Mouse (Mus musculus) 3T3-L1 (cell line): ENCODE data around the gene Gzmm.

Source experiments
- DNase-seq: peaks from one replicate; pipeline ENCODE4 v3.0.0-alpha.2; 2015; ENCODE audit warnings: low read depth, low spot score

The Gzmm gene

DNA sequence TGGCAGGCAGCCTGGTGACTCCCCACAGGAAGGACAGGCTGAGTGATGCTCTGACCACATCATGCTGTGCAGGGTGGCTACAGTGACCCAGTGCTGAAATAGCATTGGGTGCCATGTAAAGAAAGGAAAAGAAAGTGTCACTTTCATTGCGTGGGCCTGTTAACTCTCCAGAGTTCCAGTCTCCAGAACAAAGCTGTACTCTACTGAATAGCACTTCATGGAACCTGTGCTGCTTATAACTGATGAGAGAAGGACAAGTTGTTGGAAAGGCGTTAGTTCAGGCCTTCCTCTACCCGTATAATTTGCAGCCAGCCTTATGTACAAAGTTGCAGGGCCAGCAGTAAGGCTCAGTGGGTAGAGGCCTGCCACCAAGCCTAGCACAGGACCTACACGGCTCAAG is at the start of gene Gzmm:
Gene Gzmm, plus strand, starts transcription at position 301 of the 400 bp plus-strand sequence.
- no peak for DNase-seq

DNA sequence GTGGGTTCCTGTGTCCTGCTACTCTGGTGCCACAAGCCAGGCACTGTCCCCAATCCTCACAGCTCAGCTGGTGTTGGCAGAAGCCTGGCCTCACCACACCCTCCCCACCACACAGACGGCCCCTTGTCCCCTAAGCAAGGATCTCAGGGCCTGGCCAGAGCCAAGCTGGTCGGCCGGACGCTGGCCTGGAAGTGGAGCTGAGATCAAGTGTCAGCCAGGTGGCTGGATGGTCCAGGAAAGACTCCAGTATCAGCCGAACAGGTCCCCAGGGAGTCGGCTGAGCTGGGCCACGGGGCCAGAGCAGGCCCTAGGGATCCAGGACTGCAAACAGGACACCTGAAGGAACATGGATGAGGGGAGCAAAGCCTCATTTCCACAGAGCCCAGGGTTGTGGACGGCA is 43.1 kb upstream of the Gzmm start, which contains the start of gene Odf3l2:
Gene Odf3l2, minus strand, starts transcription at position 28 of the 400 bp plus-strand sequence.
- no peak for DNase-seq

DNA sequence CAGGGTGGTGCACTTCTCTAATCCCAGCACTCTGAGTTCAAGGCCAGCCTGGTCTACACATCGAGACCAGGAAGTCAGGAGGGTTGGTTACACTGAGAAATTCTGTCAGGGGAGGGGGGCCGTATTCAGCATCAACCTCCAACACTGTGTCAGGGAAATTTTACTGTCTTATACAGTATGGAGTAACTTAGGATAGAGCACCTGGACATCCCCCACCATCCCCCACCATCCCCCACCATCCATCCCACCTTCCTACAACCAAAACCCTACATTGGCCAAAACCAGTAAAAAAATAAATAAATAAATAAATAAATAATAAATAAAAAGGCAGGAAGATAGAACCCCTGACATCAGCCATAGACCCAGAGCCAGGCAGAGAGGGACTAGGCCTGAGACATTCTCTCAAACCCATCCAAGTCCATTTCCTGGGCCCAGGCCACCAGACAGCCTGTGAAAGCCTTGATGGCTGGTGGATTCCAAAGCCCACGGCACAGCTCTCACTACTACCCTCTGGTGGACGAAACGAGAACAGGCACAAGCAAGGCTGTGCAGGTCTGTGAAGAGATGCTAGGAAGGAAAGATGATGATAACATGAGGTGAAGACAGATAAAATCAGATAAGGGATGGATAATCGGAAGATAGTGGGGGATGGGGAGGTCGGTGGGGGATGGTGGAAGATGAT is 39.6 kb upstream of the Gzmm start:
- DNase-seq = peak; percentile 87

DNA sequence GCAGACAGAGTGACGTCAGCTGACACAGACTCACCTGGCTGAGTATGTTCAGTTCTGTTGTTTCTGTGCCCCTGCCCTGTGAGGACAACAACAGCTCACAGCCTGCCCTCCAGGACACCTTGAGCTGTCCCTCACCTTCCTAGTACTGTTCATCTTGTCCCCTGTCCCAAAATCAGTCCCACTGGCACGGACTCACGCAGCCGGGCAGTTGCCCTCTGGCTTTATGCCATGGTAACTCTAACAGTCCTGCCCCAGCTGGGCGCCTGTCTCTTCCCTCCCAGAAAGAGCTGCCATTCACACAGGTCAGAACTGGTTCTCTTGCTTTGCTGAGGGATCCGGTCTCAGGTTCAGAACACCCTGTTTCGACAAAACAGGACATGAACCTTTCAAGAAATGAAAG is 36.0 kb upstream of the Gzmm start:
- no peak for DNase-seq

DNA sequence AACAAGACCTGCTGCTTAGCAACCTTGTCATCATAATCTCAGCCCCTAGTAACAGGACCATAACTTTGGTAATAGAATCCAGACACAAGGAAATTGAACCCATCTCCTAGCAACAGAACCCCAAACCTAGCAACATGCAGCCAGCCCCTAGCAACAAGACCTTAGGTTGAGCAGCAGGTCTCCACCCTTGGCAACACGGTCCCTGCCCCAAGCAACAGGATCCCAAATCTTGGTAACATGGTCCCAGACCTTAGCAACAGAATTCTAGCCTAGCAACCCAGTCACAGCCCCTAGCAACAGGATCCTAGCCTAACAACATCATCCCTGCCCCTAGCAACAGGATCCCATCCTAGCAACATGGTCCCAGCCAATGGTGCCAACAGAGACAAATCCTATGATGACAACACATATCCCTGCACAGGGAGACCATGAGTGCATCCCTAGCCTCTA is 33.8 kb upstream of the Gzmm start:
- no peak for DNase-seq

DNA sequence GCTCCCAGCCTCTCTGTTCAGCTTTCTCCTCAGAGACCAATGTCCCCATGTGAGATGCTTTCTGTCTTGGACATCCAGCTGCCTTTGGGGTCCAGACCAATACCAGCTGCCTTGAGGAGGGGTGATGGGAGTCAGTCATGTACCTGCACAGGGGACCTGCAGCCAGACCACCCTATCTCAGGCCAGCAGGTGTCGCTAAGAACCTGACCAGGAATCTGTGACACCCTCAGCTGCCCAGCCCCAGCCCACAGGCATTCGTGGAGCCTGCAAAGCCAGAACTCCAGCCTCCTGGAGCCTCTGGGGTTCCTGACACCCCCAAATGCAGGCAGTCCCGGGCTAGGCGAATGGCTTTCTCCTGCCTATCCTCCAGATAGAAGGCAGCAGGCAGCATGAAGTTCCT is 30.0 kb upstream of the Gzmm start:
- DNase-seq = no peak

DNA sequence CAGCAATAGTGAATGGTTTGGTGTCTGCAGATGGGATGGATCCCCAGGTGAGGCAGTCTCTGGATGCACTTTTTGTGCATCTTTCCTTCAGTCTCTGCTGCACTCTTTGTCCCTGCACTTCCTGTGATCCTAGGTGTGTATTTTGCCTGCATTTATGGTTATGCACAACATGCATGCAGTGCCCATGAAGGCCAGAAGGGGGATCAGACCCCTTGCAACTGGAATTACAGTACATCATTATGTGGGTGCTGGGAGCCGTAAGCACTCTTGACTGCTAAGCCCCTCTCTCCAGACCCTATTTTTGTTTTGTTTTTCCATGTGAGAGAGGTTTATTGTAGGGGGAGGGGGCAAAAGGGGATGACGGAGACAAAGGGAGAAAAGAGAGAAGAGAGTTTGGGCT is 28.5 kb upstream of the Gzmm start:
- peak; percentile 37 for DNase-seq

DNA sequence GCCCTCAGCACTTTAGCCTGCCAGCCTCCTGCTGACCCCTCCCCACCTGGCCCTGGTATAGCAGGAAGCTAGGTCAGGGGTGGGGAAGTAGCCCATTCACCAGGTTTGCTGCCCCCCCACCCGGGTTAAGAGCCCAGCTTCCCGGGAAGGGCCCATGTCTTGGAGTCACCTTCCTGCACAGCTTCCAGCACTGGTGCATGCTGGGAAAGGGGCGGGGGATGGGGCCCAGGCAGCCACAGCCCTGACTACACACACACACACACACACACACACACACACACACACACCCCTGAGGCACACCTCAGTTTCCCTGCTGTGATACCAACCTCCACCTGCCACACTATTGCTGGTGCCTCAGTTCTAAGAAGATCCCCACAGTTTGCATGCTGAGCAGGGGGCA is 27.0 kb upstream of the Gzmm start:
- no peak for DNase-seq

DNA sequence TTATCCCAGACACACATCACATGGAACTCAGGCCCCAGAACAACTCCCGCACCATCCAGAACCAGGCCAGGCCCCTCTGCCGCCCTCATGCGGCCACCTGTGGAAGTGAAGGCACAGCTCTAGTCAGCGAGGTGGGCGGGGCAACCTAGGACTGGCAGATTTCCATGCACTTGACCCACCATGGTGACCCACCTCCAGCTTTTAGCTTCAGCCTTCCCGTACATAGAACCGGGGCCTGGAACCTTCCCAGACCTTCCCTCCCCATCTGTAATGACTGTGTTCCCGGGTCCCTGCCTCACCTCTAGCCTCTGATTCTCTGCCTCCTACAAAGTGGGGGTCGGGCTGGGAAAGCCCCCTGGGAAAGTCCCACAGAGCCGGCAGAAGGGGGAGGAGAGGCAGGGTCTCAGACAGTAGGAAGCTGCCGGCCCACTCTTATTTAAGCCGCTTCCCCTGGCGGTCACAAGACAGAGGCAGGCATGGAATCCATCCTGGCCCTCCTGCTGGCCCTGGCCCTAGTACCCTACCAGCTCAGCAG is 24.6 kb upstream of the Gzmm start, which contains the start of gene Madcam1:
Gene Madcam1, plus strand, starts transcription at position 429 of the 535 bp plus-strand sequence.
- peak; percentile 66 for DNase-seq

DNA sequence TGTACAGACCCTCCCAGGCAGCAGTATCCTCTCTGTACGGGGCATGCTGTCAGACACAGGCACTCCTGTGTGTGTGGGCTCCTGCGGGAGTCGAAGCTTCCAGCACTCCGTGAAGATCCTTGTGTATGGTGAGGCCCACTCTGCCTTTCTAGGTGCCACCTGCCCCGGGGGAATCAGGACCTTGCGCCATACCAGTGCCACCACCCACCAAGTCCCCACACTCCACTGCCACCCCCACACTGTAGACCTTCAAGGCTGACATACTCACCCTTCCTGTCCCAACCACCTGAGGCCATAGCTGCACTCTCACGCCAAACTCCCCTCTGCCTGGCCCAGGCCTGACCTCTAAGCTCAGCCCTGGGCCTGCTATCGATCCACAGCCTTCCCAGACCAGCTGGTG is 23.8 kb upstream of the Gzmm start:
- DNase-seq = no peak

DNA sequence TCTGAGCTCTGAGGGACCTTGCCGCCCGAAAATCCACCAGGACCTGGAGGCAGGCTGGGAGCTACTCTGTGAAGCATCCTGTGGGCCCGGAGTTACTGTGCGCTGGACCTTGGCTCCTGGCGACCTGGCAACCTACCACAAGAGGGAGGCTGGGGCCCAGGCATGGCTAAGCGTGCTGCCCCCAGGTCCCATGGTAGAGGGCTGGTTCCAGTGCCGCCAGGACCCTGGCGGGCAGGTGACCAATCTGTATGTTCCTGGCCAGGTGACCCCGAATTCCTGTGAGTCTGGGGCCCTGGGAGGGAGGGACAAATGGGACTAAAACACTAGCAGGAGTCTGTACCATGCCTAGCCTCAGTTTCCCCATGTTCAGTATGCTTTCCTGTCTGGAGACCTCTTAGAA is 22.3 kb upstream of the Gzmm start:
- no peak for DNase-seq

DNA sequence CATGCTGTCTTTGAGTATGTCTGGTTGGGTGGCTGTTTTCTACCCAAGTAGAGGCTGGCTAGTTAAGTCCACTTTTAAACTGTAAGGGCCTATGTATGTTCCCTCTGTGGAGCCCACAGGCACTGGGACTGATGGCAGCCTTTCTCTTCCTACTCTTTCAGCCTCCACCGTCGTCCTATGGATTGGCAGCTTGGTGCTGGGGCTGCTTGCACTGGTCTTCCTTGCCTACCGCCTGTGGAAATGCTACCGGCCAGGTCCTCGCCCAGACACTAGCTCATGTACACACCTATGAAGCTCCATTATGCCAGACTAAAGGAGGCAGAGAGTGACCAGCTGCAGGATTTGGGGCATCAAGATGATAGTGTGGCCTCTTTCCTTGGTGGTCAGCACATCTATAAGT is 20.7 kb upstream of the Gzmm start:
- DNase-seq = no peak

DNA sequence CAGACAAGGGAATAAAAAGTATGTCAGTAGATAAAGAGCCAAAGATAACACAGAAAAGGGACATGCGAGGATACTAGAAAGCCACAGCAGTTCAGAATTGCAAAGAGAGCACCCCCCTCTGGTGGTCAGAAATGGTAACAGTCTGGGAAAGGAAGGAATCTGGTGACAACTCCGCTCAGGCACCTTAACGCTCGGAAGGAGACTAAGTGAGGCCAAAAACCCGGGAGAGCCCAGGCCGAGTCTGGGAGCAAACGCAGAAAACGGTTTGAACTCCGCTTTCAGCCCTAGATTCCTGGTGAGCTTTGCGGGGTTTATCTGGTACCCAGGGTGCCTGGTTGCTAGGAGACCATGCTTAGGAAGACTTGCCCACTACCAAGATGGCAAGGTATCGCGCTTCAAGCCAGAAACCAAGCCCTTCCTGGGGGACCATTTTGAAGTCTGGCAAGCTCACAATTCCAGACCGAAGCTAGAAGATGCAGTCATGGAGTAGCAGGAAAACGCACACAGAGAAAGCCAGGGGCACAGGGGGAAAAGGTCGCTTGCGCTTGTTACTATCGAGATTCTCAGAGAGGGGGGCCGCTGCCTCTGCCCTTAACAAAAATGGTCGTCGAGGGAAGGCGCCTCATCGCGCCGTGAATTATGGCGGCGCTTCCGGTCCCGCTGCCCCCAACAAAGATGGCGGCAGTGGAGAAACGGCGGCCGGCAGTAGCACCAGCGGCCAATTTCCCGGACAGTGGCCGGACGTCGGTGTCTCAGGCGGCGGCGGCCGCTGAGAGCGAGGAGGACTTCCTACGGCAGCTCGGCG is 19.8 kb upstream of the Gzmm start, which contains the start of gene Tpgs1:
Gene Tpgs1, plus strand, starts transcription at position 599 of the 805 bp plus-strand sequence.
- DNase-seq = peak; percentile 91

DNA sequence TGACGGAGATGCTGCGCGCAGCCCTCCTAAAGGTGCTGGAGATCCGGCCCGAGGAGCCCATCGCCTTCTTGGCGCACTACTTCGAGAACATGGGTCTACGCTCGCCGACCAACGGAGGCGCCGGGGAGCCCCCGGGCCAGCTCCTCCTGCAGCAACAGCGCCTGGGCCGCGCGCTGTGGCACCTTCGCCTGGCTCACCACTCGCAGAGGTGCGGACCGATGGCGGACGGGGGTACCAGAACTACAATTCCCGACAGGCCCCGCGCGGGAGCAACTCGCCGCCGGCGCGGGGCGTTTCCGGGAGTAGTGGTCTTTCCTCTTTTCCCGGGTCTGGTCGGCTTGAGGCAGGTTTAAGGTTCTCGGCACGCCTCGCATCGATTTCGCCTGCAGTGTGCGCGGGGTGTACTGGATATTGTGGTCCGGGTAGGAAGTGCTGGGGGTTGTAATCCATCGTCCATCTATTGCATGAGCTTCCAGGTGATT is 19.2 kb upstream of the Gzmm start:
- peak; percentile 61 for DNase-seq

DNA sequence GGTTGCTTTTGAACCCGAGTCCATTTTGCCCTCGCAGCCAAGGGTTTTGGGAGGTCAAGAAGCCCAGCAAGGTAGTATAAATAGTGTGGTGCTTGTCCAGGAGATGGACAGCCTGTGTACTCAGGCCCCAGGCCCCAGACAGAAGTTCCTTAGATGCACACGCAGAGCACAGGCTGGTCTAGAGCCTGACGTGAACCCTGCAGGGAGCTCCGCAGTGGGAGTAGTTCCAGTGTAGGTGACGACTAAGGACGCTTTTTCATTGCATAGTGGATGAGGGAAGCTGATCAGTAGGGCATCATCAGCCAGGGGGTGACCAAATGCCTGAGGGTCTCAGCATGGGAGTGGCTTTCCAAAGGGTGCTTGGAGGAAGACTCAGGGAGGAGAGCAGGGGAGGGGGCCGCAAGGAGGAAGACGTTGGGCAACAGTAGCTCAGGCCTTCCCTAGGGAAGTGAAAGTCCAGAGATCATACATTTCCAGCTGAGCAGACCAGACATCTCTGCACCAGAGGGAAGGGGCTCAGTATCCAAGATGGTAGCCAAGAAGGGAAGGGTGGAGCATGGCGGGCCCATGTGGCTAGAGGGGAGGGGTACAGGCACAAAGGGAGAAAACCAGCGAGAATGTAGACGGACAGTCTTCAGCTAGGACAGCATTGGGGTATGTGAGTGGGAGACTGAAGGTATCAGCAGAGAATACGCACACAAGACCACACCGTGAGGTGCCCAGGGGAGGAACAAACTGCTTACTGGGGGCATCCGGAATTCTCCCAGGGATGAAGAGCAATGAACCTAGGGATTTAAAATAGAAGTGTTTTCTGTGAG is 18.5 kb upstream of the Gzmm start:
- no peak for DNase-seq

DNA sequence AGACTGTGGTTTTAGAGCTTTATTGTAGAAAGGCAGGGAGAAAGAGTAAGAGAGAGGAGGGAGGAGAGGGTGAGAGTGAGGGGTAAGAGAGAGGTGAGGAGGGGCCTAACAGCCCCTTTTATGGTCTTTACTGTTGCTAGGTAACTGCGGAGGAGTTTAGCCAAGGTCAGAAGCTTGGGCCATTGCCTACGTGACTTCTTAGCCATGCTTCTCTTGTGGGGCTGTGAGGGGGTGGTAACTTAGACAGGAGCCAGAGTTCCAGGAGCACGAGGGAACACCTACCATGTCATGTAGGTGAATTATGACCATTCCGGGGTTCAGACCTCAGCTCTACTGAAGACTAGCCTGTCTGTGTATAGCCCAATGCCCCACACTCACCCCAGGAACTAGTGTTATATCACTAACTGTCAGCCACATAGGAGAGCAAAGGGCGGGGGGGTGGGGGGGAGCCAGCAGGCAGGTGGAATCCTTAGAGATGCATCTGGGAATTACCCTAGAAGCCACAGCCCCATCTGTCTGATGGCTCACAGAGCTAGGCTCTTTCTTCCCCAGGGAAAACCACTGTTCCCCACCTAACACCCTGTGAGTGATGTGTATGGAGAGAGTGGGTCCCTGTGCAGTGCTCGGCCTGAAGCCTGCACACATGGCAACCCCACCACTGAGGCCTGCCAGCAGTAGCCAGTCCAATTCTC is 17.3 kb upstream of the Gzmm start:
- no peak for DNase-seq

DNA sequence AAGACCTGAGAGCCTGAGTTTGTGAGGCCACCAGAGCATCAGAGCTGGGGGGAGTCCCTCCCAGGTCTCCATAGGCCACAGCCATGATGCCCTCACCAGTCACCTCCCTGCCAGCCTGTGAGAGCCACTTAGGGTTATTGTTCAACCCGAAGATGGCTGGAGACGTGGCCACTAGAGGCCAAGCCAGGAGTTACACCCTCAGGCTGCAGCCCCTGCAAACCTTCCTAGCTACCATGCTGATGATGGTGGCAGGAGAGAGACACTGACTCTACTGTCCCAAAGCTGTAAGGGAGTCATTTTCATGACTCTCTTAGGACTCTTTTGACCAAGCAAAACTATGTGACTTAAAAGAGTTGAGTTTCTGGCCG is 16.7 kb upstream of the Gzmm start:
- DNase-seq = no peak

DNA sequence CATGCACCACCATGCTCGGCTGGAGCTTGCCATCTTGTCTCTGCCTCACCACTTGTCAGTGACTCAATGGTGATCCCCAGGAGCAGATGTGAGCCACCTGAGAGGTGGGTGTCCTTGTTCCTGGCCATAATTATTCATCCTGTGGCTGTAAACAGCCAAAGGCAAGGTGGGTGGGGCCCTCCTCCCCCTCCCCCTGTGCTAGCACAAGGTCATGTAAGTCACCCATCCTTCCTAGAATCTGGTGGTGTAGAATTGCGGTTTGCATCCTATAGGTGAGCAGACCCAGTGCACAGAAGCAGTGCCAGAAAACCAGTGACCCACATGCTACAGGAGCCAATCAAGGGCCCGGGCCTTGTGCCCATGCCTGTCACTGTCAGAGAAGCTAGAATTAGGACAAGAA is 15.8 kb upstream of the Gzmm start:
- no peak for DNase-seq

DNA sequence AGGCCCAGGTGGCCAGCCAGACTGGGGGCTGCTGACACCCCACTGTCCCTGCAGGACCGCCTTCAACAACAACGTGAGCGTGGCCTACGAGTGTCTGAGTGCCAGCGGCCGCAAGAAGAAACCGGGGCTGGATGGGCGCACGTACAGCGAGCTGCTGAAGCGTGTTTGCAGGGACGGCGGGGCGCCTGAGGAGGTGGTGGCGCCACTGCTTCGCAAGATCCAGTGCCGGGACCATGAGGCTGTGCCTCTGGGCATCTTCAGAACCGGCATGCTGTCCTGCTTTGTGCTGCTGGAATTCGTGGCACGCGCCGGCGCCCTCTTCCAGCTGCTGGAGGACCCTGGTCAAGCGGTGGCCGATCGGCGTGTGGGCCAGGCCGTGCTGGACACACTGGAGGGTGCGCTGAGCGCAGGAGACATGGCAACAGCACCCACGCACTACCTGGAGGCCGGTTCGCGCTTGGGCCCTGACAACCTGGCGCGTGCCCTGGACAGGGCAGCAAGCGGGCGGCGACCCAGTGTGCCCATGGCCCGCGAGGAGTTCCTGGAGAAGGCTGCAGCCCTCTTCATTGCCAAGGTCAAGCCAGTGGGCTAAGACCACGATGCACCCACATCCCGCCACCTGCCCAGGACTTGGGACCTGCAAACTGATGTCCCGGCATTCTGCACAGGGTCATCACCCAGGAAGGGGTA is 13.3 kb upstream of the Gzmm start:
- DNase-seq = no peak
